Mouse (Mus musculus): ENCODE results near the gene Rpl23.

- TF ChIP-seq GATA1 (IDR thresholded peaks at IDR 0.05; ENCODE audit: low read length) (no peak), TAL1 (IDR thresholded peaks at IDR 0.05; ENCODE audit: low read length) (no peak)
Measured at GRCm38 (mm10) chr11:97744063-97744717, 38.0 kb downstream of the Rpl23 start, which contains the start of gene Pip4k2b.
